Mouse (Mus musculus): Measurements from ENCODE around the gene Rgs19.

Gene Rgs19

DNA sequence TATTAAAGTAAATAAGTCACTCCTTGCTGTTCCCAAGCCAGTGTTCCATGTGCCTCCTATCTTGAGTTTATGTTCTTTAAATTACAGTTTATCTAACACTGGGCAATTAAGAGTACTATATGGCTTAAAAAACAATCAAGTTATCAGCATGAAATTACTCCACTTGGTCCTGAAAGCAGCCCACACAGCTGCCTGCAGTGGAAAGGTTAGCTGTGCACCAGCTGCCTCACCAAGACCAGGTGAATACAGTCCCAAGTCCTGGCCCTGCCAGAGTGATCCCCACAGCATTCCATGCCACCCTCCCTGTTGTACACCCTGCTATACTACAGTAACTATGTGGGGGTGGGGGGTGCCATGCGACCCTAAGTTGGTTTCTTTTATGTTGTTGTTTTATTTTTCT, 40.3 kb downstream of the Rgs19 start:
- DNase-seq (ENCODE audit: low spot score in 2 of 2): no peak

DNA sequence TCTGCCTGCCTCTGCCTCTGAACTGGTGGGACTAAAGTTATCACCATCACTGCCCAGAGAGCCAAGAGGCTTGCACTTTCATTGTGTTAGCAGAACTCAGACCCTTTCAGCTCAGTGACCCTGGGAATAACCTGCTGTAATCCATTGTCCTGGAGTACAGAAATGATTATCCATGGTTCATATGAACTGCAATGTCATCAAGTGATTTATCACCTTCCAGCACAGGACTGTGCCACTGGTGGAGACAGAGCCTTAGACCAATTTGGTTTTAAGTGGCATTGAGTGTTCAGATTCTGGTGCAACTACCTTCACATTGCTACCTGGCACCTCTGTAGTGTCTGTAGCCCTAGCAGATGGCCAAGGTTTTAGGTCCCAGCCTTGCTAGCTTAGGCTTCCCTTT, 40.7 kb downstream of the Rgs19 start:
- DNase-seq (ENCODE audit: low spot score in 2 of 2): no peak

DNA sequence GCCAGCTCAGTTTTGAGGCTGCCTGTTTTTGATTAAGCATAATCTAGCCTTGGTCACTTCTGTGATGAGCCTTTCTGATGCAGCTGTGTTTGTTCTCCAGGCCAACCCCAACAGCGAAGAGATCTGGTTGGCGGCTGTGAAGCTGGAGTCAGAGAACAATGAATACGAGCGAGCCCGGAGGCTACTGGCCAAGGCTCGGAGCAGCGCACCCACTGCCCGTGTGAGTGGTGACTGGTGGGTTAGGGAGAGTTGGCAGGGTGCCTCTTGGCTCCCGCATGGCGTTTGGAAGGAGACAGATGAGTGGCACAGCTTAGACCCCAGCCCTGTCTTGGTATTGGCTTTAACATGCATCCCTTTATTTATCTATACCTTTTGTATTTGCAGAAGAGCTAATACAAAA, 44.9 kb downstream of the Rgs19 start:
- DNase-seq (ENCODE audit: low spot score in 2 of 2): no peak

DNA sequence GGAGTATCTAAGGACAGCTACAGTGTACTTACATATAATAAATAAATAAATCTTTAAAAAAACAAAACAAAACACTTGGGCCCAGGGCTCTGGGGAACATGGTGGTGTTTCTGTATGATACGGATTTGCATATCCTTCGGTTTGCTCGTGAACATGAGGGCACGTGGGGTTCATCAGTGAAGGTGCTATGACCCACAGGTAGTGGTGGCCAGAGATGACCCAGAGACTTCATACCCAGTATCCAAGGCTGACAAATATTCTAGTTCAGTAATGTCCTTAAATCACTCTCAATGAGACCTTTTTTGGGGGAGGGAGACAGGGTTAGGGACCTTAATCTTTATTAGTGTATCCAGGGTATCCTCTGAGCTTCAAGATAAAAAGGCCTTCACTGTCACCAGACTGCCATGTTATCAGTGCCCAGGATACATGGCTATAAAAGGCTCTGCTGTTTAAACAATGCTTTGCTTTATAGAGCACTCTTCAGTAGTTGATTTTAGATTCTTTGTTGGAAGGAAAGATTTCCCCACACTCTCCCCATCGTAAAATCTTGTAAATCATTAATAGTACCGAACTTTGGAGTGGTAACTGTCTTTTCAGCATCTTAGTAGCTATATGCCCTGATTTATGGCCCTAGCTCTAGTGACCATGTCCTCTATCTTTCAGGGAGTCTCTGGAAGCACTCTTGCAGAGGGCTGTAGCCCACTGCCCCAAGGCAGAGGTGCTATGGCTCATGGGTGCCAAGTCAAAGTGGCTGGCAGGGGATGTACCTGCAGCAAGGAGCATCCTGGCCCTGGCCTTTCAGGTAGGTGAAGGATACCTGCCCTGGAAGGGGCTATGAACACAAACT, 46.9 kb downstream of the Rgs19 start:
- DNase-seq (ENCODE audit: low spot score in 2 of 2): no peak

DNA sequence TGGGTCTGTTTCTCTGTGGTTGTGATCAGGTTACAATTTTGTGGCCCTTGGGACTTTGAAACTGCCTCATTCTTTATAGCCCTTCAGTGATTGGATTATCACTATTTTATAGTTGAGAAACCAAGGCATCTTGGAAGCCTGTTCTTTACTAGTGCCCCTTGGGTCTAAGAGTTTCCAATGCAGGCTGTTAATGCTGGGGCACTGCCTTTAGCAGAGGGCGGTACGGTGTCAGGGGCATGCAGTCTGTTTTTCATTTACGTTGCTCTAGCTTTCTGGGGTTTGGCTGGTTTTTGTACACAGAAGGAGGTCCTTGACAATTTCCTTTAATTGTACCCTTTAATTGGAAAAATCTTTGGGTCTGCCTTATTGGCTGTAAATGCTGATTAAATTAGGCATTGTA, 48.1 kb downstream of the Rgs19 start:
- DNase-seq (ENCODE audit: low spot score in 2 of 2): no peak

DNA sequence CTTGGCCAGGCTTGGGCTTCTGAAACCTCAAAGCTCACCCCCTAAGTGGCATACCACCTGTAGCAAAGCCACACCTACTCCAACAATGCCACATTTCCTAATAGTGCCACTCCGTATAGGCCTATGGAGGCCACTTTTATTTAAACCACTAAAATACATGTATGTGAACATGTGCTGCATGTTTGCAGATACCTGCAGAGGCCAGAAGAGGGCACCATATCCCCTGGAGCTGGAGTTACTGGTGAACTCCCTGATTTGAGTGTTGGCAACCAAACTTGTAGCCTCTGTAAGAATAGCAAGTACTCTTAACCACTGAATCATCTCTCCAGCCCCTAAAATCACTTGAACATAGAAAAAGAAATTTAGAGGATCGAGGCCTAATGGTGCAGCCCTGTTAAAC, 49.4 kb downstream of the Rgs19 start:
- DNase-seq (ENCODE audit: low spot score in 2 of 2): no peak
